Mouse (Mus musculus) cerebellum, adult 9-11 months (tissue): ENCODE results near the gene Gm17662.

ENCODE experiments used
- DNase-seq: peaks from one replicate; pipeline ENCODE4 v3.0.0; 2022

Gm17662 gene

GRCm38 (mm10) chr4:104857029-104857428, at the start of gene Gm17662:
TSS of gene Gm17662 (plus strand) at chr4:104857329.
- no peak for DNase-seq

DNA sequence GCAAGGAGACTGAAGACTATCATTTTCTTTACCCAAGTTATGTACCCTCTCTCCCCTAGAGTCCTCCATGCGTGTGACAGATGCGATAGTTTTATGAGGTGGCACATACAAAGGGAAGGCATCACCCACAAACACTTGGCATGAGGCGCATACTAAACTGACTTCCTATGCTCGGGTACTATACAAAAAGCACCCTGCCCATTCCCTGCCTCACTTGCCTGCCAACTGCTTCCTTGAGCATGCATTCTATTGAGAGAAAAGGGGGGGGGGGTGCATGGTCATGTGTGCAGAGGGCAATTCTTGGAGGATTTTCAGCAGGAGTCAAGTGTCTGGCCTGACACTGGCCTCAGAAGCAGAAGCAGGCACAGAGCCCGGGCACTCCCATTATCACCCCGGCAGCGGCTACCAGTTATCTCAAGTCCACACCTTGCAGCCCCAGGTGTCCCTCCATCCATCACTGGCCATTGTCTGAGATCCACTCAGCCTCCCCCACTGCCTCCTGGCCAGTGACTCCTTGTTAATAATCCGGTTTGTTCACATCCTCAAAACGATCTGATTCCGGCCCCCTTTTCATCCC, 46.3 kb upstream of the Gm17662 start:
- DNase-seq, result no peak

DNA sequence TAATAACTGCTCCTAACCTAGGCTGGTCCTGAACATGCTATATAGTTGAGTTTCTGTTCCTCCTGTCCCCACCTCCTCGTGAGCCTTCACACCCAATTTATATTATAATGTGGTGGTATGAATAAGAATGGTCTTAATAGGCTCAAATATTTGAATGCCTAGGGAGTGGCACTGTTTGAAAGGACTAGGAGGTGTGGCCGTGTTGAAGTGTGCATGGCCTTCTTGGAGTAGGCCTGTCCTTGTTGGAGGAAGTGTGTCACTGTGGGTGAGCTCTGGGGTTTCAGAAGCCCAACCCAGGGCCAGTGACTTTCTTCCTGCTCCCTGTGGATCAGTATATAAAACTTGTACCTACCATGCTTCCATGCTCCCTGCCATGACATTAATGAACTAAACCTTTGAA, 43.5 kb upstream of the Gm17662 start:
- no peak for DNase-seq

DNA sequence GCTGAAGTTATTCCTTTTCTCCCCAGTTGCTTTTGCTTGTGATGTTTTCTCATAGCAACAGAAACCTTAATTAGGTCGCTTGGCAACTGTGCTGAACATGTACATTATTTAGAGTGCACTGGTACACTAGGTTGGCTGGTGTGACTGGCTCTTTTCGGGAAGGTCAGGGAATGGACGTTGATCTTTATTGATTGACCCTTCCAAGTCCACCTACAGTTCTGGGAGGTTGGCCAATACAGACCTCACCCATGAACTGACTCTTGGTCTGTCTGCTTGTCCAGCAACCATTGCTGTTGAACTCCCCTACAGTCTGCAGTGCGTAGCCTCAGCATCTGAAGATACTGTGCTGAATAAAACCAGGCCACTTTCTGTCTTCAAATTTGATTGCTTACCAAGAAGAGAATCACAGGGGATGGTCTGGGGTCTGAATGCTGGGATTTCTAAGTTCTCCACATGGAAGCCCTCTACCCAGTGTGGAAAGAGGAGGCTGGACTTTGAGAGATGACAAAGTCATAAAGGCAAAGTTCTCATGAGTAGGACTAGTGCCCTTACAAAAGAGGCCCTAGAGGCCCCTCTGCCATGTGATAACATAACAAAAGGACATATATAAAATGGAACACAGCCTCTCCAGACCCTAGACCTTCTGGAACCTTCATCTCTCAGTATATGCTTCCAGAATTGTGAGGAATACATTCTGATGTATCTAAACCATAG, 40.5 kb upstream of the Gm17662 start:
- no peak for DNase-seq

GRCm38 (mm10) chr4:104817509-104817908, 39.6 kb upstream of the Gm17662 start:
- DNase-seq, result no peak

DNA sequence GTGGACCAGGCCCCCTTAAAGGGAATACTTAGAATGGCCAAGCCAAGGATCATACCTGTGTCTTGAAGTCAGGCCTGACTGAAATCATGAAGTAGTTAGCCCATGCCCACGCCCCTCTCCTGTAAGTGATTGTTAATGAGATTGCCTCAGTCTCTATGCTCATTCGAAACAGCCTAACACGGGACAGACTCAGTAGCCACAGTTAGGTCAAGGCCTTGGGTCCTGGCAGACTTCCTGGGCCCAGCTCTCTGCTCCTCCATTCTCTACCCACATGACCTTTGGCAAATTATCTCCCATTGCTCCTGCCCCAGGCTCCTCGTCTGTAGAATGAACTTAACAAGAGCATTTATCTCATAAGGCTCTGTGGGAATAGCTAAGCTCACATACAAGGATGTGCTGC, 38.1 kb upstream of the Gm17662 start:
- no peak for DNase-seq

DNA sequence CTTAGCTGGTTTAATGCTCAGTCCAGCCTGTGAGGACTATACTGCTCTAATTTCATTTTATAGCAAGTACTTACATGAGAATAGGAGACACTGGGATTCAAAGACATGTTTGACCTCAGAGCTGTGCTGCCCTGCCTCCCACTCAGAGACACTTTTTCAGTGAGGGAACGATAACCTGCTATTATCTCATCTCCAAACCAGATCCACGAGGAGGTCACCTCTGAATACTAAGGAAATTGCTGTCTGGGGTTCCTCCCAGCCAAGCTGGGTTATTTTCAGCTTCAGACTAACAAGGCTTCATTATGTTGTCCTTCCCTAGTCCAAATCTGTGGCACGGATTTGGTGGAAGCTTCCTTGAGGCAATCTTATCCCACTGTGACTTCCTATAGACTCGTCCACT, 37.2 kb upstream of the Gm17662 start:
- no peak for DNase-seq

DNA sequence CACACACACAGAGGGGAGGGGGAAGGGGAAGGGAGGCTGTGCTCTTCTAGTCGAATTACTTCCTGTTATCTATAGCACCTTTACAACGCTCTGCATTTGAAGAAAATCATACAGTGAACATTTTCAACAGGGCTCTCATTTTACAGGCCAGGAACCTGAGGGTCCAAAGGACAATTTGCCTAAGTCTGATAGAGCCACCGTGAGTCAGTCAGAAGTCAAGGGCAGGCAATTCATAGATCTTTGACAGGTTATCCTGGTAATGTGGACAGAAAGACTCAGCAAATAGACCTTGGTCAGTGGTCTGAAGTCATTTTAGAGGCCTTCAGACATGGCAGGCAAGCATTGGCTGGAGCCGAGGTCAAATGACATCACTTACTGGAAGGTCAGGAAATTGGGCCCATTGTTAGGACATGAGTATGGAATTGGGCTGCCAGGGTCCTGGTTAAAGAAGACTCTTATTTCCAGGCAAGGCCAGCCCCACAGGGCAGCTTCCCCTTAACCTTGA, 33.5 kb upstream of the Gm17662 start:
- no peak for DNase-seq

GRCm38 (mm10) chr4:104824381-104825077, 32.6 kb upstream of the Gm17662 start:
- DNase-seq, result no peak

DNA sequence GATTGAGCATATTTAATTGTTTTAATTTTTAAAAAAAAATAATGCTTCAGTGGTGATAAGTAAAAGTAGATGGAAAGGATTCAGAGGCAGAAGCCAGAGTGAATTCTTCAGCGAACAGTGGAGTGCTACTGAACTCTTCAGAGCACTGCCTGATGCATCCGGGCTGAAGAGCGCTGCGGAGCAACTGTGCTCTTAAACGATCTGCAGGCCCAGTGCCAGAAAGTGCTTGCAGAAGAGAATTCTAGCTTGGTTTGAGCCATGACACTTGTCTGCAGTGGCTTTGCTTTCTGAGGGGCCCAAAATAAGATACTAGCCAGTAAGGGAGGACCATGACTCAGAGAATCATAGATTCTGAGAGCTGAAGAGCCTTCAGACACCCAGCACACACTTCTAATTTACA, 28.2 kb upstream of the Gm17662 start:
- no peak for DNase-seq

GRCm38 (mm10) chr4:104835096-104835495, 22.0 kb upstream of the Gm17662 start:
- no peak for DNase-seq

DNA sequence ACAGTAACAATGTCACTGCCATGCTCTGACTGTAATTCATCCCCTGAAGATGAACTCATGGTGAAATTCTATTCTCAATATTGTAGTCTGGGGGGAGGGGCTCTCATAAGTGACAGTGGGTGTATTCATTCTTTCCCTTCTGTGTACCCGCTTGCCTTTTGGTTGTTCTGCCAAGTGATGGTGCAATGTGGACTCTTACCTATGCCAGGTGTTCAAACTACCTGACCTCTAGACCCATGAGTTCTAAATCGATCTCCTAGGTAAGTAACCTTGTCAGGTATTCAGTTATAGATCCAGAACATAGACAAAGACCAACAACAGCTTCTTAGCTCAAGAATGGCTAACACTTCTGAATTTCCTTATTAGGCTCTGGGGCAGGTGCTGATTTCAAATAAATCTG, 18.8 kb upstream of the Gm17662 start:
- DNase-seq, result no peak

GRCm38 (mm10) chr4:104842204-104842603, 14.9 kb upstream of the Gm17662 start:
- DNase-seq, result no peak

DNA sequence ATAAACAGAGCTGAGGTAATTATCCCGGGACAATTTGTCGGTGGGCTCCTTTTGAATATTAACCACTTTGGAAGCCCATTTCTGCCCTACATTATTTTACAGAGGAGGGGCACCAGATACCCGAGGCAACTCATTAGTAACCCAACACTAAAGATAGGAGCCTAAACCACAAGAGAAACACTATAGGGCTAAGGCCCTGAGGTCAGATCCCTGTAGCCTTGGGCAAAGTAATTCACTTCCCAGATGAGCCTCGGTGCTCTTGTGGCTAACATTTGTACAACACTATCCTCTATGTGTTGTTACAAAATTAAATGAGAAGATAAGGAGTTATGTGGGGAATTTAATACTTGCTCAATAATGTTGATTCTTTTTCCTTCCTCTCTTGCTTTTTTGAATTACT, 13.6 kb upstream of the Gm17662 start:
- DNase-seq, result no peak

- no peak for DNase-seq
These were observed 1.9 kb upstream of the Gm17662 start for GRCm38 (mm10) chr4:104855216-104855615.

- DNase-seq, result no peak
These were observed 694 bp downstream of the Gm17662 start for GRCm38 (mm10) chr4:104857823-104858222.

GRCm38 (mm10) chr4:104861241-104861640, 4.1 kb downstream of the Gm17662 start:
- no peak for DNase-seq

- no peak for DNase-seq
These were observed 7.3 kb downstream of the Gm17662 start for GRCm38 (mm10) chr4:104864397-104864796.

GRCm38 (mm10) chr4:104869581-104869980, 12.5 kb downstream of the Gm17662 start:
- no peak for DNase-seq

DNA sequence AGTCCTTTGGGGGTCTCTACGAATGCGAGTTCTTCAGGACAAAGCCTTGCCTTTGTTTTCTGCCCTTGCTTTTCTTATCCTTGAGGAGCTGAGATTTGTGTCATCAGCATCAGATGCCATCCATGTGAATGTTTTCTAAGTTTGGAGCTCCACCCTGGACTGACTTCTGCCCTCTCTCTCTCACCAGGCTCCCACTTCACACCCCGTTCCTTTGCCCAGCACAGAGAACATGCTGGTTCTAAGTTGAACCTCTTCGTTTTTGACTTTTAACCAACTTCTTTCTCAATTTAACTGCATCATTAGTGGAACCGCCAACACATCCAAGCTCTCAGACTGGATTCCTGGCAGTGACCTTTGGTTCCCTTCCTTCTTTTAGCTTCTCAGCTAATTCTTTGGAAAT, 13.1 kb downstream of the Gm17662 start:
- no peak for DNase-seq

DNA sequence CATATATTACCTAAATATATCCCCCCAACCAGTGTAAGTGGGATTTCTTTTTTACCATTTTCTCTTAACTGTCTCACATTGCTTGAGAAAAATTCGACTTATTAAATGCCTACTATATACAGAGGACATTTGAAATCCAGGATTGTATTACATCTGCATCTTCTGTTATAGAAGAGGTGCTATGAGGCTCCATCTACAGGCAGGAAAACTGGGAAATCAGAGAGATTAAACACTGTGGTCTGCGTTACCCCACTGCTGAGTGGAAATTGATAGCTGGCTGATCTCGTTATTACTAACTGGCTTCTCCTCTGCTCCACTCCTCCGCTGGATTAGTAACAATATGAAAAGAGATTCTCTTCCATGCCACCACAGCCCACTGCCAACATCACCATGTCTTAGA, 18.7 kb downstream of the Gm17662 start:
- no peak for DNase-seq

DNA sequence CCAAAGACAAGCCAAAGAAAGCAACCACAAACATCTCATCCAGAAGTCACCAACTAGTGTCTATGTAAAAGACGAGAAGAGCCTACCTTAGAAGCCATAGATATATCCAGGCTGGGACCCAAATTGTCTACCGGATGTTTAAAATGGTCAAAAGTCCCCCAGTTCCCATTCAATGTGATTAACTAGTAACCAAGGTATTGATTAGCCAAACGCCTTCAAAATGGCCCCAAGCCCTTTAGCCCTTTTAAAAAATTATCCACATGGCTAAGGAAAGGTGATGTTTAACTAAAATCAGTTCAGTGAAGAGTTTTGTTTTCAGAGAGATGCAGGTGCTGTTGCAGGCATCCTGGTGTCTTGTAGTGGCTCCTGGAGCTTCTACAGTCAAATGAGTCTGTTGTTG, 19.2 kb downstream of the Gm17662 start, which contains the start of gene C8a:
Gene C8a, minus strand, starts transcription at position 76 of the 400 bp plus-strand sequence.
- no peak for DNase-seq

DNA sequence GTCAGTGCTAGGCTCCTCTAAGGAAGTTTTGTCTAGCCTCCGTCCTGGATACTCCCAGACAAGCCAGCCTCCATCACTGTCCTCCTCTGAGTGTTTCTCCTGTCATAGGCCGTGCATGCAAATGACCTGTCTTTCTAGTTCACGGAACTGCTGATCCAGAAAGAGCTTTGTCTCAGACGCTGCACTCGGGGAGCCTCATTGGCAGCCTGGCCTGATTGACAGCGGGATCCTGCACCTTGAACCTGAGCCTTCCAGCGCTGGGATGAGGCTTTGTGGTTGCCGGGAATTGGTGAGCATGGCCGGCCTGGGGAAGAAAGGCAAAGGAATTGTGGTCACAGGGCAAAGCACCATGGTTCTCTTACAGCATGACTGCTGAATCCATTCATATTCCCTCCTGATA, 30.4 kb downstream of the Gm17662 start:
- no peak for DNase-seq
